Mouse (Mus musculus) embryo, embryonic 10 days (tissue): ENCODE results near the gene Lyz2.
"Not testable (repeated sequence)": the region's sequence is repeated elsewhere in the genome, so short reads cannot be mapped to it uniquely, and the experiment has no call there.

Experiments
- DNase-seq: peaks from one replicate; pipeline ENCODE4 v3.0.0-alpha.2; 2015; ENCODE audit warnings: low spot score

Lyz2 gene

DNA sequence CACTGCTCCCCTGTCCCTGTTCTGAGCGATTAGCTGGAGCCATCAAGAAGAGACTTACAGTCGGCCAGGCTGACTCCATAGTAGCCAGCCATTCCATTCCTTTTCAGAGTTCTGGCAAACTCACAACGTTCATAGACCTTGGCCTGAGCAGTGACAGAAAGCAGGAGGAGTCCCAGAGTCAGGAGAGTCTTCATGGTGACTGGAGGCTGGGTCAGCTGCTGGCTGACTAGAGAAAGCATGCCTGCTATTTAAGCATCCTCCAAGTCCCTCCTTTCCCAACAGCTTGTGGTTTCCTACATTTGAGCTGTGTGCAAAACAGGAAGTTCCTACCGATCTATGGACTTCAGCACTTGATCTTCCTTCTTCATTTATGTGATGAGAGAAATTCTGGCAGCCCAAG, at the start of gene Lyz2:
Gene Lyz2 (minus strand): TSS at position 273 of the 400 bp plus-strand sequence.
- no peak for DNase-seq

DNA sequence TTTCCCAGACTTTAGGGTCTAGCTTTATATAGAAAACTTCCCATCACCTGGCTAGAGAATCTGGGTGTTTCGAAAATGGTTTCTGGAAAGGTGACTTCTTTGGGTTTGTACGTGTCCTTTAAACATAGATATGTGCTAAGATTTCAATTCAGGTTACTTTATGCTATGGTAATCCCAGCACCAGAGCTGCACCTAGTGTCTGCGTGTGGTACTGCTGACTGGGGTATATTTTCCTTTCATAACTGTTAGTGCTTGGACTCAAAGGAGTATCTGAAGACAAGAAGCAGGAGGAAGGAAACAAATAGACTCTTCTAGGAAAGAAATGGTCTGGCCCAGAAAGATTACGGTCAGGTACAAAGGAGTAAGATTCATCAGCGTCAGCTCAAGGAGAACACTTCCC, 48.4 kb upstream of the Lyz2 start:
- no peak for DNase-seq

DNA sequence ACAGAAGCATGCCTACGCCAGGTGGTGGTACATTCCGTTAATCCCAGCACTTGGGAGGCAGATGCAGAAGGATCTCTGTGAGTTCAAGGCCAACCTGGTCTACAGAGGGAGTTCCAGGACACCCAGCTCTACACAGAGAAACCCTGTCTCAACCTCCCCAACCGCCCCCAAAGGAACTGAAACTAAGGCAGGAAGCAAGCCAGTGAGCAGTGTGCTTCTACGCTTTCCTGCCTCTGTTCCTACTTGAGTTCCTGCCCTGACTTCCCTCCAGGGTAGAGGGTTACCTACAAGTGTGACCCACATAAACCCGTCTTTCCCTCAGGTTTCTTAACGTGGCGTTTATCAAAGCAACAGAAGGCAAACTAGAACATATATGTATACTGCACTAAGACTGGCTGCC, 41.7 kb upstream of the Lyz2 start:
- no peak for DNase-seq

DNA sequence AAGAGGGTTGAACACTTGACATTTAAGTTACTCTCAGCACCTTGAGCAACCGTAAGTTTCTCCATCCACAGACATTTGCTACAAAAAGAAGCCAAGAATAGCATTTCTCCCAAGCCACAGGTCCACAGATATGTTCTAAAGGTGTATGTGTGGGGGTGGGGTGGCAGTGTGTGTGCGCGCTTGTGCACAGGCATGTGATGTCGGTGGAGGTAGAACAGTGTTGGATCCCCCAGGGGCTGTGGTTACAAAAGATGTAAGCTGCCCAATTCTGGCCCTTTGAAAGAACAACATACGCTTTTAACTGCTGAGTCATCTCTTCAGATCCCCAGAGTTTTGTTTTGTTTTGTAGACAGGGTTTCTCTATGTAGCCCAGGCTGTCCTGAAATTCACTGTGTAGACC, 40.5 kb upstream of the Lyz2 start:
- DNase-seq = no peak

DNA sequence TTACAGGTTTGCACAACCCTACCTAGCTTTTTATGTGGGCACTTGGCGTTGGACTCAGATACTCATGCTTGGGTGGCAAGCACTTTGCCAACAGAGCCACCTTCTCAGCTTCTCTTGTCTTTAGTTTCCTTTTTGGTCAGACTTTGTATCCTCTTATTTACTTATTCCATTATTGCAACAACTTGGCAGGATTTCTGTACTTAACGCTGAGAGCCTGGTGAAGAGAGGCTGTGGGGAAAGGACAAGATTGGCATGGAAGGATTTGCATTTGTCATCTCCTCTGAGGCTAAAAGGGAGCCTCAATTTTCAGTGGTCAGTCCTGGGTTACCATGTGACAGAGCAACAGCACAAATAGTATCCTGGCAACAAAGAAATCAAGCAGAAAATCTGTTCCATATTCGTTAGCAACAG, 38.5 kb upstream of the Lyz2 start:
- DNase-seq = no peak

DNA sequence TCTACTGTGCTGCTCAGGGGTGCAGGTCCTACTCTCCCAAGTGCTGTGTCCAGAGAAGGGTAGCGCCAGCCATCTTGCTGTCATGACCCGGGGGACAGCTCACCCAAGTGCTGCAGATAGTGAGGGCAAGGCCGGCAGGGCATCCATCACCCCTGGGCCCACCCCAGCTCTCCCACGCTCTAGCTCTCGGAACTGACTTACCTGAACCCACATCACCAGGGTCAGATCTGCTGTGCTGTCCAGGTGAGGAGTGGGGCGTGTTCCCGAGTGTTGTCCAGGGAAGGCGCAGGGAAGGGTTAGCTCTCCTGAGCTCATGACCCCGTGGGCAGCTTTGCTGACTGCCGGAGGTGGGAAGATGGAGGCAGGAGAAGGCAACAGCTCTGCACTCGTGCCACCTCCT, 34.3 kb upstream of the Lyz2 start:
- DNase-seq = no peak

DNA sequence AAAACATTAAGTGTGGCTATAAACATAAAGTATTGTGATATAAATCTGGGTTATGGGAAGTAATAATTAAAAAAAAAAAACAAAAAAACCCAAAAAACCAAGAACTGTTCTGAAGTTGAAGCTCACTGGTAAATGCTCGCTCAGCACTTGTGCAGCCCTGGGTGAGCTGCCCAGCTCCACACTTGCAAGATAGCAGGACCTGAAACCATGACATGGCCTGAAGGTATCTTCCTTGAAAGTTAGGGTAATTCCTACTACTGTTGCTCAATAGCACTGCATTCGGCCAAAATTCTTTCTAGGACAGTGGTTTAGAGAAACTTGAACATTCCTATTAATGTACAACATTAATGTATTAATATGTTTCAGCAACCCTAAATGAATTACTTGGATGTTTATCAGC, 31.0 kb upstream of the Lyz2 start:
- no peak for DNase-seq

DNA sequence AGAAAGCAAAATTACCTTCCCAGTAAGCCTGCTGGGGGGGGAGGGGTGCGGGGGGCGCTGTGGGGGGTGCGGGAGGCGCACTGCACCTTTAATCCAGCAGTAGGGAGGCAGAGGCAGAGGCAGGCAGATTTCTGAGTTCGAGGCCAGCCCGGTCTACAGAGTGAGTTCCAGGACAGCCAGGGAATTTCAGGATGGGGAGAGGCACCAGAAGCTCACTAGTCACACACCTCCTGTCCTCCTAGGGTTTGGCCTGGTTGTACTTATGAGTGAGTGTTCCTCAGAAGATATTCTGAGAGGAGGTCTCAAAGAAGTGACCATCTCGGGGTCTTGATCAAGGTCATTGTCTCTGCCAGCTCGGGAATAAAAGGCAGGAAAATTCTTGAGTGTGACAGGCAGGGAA, 30.0 kb upstream of the Lyz2 start:
- DNase-seq = no peak

DNA sequence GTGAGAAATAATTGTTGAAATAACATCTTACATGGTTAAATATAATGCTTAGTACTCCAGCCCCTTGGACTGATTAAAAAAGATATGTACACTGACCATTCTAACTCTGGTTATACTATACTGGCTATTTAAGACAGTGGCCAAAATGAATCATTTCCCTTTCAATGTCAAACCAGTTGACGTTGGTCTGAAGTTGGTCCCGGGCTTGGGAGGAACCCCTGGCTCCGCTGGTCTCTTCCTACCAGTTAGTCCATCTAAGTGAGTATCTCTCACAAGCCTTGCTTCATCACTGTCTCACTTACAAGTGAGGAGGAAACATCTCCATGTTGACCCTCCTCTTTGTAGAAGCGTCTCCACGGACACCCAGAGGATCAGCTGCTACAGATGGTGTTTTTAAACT, 22.2 kb upstream of the Lyz2 start:
- no peak for DNase-seq

DNA sequence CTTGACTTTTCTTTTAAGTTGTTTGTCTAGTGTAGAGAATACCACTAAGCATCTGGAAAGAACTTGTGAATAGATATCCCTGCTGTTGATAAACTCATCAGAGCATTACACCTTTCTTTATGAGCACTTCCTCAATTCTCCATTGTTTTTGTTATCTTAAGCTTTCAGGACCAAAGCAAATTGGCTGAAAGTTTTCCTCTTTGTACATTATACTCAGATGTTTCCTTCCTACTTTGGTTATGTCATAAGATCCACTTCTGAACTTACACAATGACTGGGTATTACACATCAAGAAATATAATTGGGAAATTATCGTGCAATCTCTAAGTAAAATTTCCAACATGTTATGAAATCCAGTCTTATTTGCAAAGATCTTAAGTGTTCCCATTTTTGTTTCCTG, 19.6 kb upstream of the Lyz2 start:
- no peak for DNase-seq

DNA sequence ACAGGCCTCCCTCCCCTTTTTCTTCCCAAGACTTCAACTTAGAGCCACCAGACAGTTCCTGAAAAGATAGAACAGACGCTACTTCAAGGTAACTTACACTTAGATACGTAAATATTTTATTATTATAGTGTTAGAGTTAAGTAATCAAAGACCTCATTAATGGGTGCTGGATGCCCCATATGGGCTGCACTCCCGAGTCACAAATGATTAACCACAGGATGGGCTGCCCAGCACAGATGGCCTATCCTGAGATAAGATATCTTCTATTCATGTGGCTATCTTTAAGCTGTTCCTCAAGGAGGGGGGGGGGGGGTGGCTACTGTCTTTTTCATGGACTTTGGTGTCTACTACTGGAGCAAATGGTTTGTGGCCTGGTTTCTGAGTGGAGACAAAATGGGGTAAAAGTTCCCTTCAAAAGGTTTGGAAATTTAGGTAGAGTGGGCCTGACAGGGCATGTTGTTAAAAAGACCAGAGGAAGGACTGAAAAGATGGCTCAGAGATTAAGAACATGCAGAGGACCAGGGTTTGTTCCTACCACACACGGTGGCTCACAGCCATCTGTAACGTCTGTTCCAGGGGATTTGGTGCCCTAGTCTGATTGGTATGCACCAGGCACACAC, 17.9 kb upstream of the Lyz2 start:
- DNase-seq = no peak

DNA sequence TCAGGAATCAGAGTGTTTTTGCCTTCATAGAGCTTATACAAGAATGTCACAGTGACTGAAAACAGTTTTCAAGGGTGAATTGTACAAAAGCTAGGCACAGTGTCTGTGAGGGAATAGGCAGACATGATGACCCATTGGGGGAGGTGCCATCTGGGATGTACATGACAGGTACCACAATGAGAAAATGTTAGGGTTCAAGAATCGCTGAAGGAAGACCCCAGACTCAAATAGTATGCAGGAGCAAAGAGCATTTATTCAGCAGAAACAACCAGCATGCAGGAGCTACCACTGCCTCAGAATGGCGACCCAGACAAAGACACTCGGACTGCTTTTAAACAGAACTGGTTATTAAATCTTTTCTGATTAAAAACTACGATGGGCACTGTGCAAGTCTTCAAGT, 17.0 kb upstream of the Lyz2 start:
- no peak for DNase-seq

DNA sequence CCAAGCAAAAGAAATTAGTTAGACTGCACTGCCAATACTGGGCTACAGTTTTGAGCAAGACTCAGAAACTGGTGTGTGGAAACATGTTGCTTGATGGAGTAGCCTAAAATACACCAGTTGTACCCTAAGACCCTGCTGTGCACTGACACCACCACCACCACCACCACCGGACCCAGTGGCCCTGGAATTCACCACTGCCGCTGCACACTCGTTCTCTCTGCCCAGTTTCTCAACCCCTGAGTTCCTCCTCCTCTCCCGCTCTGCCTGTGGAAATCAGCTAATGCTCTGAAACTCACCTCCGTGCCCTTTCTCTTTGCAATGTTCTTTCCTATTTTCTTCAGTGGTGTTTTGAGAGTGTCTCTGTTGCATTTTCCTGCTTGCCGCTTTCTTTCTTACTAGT, 16.2 kb upstream of the Lyz2 start:
- DNase-seq = no peak

DNA sequence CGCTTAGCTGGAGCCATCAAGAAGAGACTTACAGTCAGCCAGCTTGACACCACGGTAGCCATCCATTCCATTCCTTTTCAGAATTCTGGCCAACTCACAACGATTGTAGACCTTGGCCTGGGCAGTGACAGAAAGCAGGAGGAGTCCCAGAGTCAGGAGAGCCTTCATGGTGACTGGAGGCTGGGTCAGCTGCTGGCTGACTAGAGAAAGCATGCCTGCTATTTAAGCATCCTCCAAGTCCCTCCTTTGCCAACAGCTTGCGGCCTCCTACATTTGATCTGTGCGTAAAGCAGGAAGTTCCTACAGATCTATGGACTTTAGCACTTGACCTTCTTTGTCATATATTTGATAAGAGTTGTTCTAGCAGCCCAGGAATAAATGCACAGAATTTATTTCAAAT, 10.6 kb upstream of the Lyz2 start, which contains the start of gene Lyz1:
Gene Lyz1 (minus strand): TSS at position 198 of the 400 bp plus-strand sequence.
- DNase-seq = no peak

DNA sequence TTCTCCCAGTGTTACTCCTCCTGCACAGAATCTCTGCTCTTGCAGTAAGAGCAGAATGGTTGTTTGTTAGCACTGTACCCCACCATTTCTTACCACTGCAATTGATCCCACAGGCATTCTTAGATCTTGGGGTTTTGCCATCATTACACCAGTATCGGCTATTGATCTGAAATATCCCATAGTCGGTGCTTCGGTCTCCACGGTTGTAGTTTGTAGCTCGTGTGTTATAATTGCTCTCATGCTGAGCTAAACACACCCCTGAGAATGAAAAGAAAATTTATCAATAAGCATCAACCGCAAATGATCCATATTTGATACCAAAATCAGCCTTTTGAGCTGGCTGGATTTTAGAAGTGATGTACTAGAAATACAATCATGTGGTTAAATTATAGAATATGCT, 8.8 kb upstream of the Lyz2 start:
- DNase-seq = not testable (repeated sequence)

DNA sequence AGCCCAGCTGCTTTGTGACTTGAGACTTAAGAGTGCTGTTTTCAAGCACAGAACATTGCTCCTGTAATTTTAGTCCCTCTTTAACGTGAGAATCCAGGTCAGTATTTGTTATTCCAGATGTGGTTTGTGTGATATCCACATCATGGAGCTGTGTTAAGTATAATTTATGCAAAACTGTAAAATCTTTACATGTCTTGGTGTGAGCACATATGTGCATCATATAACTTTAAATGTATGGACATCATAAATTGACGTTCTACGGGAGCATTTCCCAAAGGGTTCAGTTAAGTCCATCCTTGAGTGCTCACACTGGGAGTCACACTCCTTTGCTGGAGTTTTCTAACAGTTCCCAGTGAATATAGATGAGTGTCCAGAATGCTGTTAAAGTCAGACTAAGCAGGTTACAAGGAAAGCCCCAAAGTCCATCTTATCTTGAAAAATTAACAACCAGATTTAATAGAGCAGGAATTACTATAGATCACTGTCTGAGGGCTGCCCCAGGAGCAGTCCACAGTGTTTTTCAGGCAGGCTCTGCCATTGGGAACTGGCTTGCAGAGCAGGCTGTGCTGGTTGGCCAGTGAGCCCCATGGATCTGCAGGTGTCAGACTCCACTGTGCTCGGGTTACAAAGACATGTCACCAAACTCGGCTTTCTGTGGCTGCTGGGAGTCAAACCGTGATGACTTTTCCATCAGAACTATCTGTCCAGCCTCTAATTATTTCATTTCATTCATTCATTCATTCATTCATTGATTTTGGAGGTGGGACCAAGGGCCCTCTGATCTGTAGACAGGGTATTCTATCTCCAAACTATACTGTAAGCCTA, 8.1 kb upstream of the Lyz2 start:
- peak; percentile 21 for DNase-seq

DNA sequence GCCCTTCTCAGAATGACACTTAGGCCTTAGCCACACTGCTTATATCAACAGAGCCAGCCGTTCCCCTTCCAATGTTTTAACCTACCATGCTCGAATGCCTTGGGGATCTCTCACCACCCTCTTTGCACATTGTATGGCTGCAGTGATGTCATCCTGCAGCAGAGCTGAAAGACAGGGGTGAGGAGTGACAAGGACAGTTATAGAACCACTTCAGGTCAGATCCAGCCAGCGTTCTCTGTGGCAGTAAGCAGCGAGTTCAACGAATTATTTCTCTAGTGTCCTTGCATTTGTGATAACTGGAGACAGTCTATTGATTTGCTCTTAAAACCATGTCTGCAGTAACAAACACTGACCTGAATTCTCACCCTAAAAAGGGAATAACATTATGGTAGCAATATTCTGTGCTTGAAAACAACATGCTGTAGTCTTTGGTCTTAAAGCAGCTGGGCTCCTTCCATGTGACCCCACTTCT, 6.9 kb upstream of the Lyz2 start:
- not testable (repeated sequence) for DNase-seq

DNA sequence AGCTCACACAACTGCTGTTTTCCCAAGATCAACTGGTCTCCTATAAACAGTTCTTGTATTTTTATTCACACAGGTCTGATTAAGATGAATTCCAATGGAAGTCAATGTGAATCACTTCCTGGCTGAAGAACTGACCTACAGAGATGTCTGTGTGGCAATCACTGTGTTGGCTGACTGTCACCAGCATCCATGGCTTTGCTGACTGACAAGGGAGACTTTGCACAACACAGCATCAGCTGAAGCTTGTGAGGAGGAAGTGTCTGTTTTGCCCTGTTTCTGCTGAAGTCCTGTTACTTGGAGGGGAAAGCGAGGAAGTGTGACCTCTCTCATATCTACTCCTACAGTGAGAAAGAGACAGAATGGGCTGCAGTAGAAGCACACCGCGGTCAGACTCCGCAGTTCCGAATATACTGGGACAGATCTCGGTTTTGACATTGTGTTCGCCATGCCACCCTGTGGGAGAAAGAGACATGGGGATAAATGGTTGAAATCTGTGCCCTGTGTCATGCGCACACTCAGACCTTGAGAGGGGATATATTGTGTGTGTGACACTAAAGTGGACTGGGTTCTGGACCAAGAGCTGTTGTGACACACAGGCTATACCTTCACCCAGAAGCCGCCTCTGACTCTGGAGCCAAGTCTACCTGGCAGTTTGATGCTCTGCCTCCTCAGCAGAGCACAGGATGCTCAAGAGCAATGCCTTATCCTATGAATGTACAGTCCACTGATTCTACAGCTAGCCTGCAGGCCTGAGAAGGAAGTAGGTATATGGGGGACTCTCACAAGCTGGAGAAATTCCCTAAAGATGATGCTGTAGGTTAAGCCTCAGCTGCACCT, 6.3 kb upstream of the Lyz2 start:
- no peak for DNase-seq

DNA sequence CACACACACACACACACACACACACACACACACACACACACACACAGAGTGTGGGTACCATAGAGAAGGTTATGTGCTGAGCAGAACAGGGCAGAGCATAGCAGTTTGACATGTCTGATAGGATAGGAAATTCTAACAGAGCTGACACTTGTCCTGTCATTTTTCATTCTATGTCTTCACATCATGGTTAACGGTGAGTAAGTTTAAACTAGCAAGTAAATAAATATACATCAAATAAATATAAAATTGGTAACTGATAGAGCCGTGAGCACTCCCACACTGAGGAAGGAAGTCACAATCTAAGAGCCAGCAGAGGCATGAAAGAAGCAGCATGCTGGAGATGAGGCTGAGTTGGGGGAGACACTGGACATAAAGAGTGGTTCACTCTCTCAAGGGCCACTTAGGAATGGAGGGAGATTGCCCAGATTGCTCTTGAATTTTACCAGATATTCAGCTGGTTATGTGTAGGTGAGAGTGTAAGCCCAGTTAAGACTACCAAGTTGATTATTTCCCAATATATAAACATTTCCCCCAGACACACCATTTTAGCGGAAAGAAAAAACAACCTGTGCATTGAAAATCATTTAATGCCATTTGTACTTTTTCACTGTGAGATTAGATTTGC, 5.2 kb upstream of the Lyz2 start:
- no peak for DNase-seq

DNA sequence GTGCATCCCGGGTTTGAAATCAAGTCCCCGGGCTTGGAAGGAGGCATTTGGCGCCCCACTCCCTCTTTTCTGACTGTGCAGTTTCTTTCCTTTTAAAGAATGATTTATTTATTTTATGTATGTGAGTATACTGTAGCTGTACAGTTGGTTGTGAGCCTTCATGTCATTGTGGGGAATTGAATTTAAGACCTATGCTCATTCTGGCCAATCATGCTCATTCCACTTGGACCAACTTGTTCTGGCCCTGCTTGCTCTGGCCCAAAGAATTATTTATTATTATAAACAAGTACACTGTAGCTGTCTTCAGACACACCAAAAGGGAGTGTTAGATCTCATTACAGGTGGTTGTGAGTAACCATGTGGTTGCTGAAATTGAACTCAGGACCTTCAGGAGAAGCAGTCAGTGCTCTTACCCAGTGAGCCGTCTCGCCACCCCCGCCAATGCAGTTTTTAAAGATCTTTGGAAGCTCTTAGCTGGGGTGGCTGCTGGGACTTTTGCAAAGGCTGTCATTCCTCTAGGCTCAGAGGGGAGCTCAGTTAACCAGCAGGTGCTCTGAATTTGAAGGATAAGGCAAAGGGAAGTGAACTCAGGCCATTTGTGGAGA, 4.3 kb upstream of the Lyz2 start:
- no peak for DNase-seq

DNA sequence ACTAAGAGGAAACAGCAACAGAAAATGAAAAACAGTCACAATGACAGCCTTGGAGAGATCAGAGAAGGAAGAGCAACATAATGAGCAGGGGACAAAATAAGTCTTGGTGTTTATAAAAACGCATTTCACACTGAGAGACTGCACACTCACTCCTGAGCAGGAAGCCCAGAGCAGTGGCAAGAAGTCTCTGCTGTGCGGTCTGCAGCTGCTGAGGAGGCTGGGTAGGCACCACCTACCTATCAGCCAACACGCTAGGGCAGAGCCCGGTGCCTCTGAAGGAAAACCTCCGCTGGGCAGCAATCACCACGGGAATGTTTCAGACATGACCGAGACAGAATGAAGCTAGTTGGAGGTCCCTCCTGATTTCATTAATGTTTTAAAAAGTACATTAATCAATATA, 3.5 kb upstream of the Lyz2 start:
- DNase-seq = not testable (repeated sequence)
